Mouse (Mus musculus) neural tube, embryonic 11.5 days (tissue): Measurements from ENCODE around the gene Cdyl. TPM values are rescaled to one million over a fixed set of nuclear protein-coding genes. Genes with fewer than 3 reads are reported as not detected.

Experiments used
- ATAC-seq: fragments of 200-750 bp; cut with Nextera tagmentation; 2 replicates; pipeline ENCODE4 v1.8.0; 2017; ENCODE audit warnings: moderate number of reproducible peaks, mild to moderate bottlenecking, moderate TSS enrichment, moderate library complexity; ENCODE audit not compliant: insufficient read depth, low FRiP score, low TSS enrichment
- DNase-seq: peaks from one replicate; pipeline ENCODE4 v3.0.0-alpha.2; 2015; ENCODE audit warnings: low spot score
- H3K27ac ChIP-seq: fragments of 300-500 bp; sonication (generic); 2 replicates; pipeline ENCODE4 v1.5.1; 2014; ENCODE audit warnings: low read depth, mild to moderate bottlenecking, low read length
- H3K27me3 ChIP-seq: fragments of 300-500 bp; sonication (generic); 2 replicates; pipeline ENCODE4 v1.6.1; 2014; ENCODE audit warnings: mild to moderate bottlenecking, low read length, mixed read lengths; ENCODE audit not compliant: control insufficient read depth, insufficient read depth
- H3K36me3 ChIP-seq: fragments of 300-500 bp; sonication (generic); 2 replicates; pipeline ENCODE4 v1.6.1; 2014; ENCODE audit warnings: mild to moderate bottlenecking, low read length, moderate library complexity, mixed read lengths; ENCODE audit not compliant: control insufficient read depth, insufficient read depth
- H3K4me1 ChIP-seq: fragments of 300-500 bp; sonication (generic); 2 replicates; pipeline ENCODE4 v1.6.1; 2014; ENCODE audit warnings: low read length, mixed read lengths; ENCODE audit not compliant: control insufficient read depth, insufficient read depth
- H3K4me2 ChIP-seq: fragments of 300-500 bp; sonication (generic); 2 replicates; pipeline ENCODE4 v1.6.1; 2014; ENCODE audit warnings: low read depth, mild to moderate bottlenecking, moderate library complexity
- H3K4me3 ChIP-seq: fragments of 300-500 bp; sonication (generic); 2 replicates; pipeline ENCODE4 v1.5.1; 2014; ENCODE audit warnings: low read depth, low read length
- H3K9ac ChIP-seq: fragments of 300-500 bp; sonication (generic); 2 replicates; pipeline ENCODE4 v1.6.1; 2014; ENCODE audit warnings: mild to moderate bottlenecking, low read length
- H3K9me3 ChIP-seq: fragments of 300-500 bp; sonication (generic); 2 replicates; pipeline ENCODE4 v1.6.1; 2016; ENCODE audit warnings: low read length; ENCODE audit not compliant: control insufficient read depth
- WGBS: fragments of 180-500 bp; shearing (Covaris S2); extraction: QIAGEN DNeasy Blood & Tissue Kit; methylation state at CpG from one replicate; pipeline ENCODE4 v1.1.7; 2014; 5-methylcytosine and 5-hydroxymethylcytosine counted together
- polyA plus RNA-seq: library from polyadenylated mRNA; unstranded; fragments of >200 nt; fragmentation: Nextera tagmentation; extraction: Ambion mirVana; gene quantifications from 2 replicates; pipeline ENCODE4 v1.2.1, GENCODE M21; 2014

The Cdyl gene
- polyA plus RNA-seq, 1 experiment from 2014 or later: 15.1 TPM

DNA sequence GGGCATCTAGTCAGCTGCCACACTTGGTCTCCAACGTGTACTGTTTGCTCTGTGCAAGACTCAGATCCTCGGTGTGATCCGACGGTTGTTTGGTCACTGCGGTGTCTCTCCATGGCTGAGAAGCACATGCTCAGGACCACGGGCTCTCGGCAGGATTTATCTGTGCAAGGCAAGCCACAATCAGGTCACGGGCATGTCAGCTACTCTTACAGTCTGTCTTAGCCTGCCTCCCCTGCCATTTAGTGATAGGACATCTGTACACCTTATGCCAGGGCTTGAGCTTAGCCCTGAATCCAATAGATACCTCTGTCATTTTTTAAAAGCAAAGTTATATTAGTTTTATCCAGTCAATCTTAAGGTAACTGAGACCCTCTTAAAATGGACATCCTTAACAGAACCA, 211.0 kb downstream of the Cdyl start:
- DNase-seq (no peak), ATAC-seq (no peak)
- Histone ChIP-seq H3K27me3 (no peaks in the 10 kb centered on the region), H3K9ac (no peak overlapping the region), H3K4me2 (no peak overlapping the region), H3K36me3 (no peaks in the 10 kb centered on the region), H3K9me3 (no peaks in the 10 kb centered on the region), H3K4me1 (no peaks in the 10 kb centered on the region), H3K4me3 (no peak overlapping the region), H3K27ac (no peak overlapping the region)
- WGBS: 91% methylated on average over 8 of the region's 8 CpGs

DNA sequence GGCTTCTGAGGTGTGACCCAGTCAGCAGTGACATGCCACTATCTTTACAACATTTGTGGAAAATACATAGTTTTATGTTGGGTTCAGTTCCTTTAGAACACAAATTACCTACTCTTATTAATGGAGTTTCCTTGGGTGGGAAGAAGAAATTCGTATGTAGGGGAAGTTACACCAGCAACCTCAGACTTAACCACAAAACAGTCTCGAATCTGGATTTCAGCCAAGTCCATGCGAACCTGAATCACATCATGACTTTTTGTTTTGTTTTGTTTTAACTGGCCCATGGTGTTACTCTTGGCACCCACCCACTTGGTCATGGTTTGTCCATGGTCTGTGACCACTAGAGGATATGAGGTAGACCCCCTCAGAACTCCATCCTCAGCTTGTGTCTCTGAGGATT, 211.5 kb downstream of the Cdyl start:
- Histone ChIP-seq H3K27ac (no peak overlapping the region), H3K4me3 (no peak overlapping the region), H3K4me1 (no peaks in the 10 kb centered on the region), H3K9me3 (no peaks in the 10 kb centered on the region), H3K36me3 (no peaks in the 10 kb centered on the region), H3K27me3 (no peaks in the 10 kb centered on the region), H3K9ac (no peak overlapping the region), H3K4me2 (no peak overlapping the region)
- DNase-seq (no peak), ATAC-seq (no peak)
- 95% methylated on average over 3 of the region's 3 CpGs for WGBS

DNA sequence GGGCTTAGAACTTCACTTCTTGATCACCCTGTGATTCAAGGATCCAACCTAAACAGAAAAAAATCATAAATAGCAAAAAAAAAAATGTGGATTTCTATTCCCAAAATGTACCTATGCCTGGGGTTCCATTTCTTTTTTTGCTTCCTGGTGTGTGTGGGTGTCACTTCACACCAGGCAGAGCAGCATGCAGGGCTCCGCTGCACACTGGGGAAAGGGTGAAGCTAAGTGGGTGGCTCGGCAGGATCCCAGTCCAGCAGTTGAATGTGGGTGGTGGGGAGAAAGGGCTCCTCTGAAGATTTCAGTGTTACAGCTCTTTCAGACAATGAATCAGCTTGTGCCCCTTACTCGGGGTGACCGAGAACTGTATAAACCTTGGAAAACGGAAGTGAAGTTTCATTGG, 215.8 kb downstream of the Cdyl start:
- DNase-seq: no peak
- H3K9ac ChIP-seq: no peak overlapping the region
- no peaks in the 10 kb centered on the region for H3K9me3 ChIP-seq
- H3K4me2 ChIP-seq: no peak overlapping the region
- no peaks in the 10 kb centered on the region for H3K36me3 ChIP-seq
- H3K27ac ChIP-seq: no peak overlapping the region
- no peak for ATAC-seq
- H3K4me3 ChIP-seq: no peak overlapping the region
- WGBS: 94% methylated on average over 5 of the region's 5 CpGs
- no peaks in the 10 kb centered on the region for H3K4me1 ChIP-seq
- no peaks in the 10 kb centered on the region for H3K27me3 ChIP-seq

DNA sequence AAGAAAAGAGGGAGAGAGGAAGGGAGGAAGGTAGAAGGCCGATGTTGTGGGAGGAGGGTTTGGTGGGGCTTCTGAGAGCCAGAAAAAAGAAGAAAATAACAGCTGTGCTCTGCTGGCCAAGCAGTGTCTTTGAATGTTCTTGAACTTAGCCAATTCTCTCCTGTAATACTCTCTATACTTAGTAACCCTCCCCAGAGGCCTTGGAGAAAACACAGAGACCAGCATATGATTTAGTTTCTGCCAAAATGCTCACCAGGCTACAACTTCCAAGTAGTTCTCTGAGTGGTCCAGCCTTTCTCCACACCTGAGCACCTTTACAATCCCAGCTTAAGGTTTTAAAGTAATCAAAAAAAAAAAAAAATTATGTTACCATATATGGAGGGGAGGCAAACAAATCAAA, 218.6 kb downstream of the Cdyl start:
- Histone ChIP-seq H3K9me3 (no peaks in the 10 kb centered on the region), H3K27ac (no peak overlapping the region), H3K36me3 (no peaks in the 10 kb centered on the region), H3K27me3 (no peaks in the 10 kb centered on the region), H3K9ac (no peak overlapping the region), H3K4me3 (no peak overlapping the region), H3K4me2 (no peak overlapping the region), H3K4me1 (no peaks in the 10 kb centered on the region)
- WGBS: 72% methylated on average over 1 of the region's 1 CpGs
- no peak for DNase-seq
- no peak for ATAC-seq

DNA sequence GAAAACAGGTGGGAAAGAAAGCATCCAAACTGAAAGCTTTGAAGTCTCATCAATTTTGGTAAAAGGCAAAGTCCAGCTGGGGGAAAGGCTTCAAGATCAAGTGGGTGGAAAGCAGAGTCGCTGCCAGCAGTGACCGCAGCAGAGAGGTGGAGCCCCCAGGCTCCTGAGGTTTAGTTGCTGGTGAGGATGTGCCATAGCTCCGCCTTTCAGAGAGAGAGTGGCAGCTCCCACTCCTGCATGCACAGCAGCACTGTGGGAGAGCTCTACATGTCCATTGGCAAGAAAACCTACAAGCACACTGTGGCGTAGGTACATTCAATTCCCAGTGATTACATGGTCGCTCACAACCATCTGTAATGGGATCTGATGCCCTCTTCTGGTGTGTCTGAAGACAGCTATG, 219.4 kb downstream of the Cdyl start:
- ATAC-seq (no peak), DNase-seq (no peak)
- Histone ChIP-seq H3K27me3 (no peaks in the 10 kb centered on the region), H3K9ac (no peak overlapping the region), H3K27ac (no peak overlapping the region), H3K4me2 (no peak overlapping the region), H3K4me3 (no peak overlapping the region), H3K36me3 (no peaks in the 10 kb centered on the region), H3K4me1 (no peaks in the 10 kb centered on the region), H3K9me3 (no peaks in the 10 kb centered on the region)
- WGBS: 54% methylated on average over 5 of the region's 5 CpGs

DNA sequence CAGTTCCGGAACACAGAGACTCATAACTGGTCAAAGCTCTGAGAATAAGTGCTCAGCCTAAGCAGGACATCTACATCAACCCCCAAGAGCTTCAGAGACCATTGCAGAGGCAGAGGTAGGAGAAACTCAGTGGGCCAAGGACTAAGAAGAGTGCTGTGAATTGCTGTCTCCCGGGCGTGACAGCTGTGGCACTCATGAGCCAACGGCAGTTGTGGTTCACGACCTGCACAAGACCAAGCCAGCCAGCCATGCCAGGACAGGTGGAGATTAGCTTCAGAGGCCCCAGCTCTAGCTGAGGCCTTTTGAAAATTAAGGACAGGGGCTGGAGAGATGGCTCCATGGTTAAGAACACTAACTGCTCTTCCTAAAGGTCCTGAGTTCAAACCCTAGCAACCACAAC, 219.9 kb downstream of the Cdyl start:
- no peak overlapping the region for H3K9ac ChIP-seq
- no peak for ATAC-seq
- H3K27ac ChIP-seq: no peak overlapping the region
- H3K9me3 ChIP-seq: no peaks in the 10 kb centered on the region
- H3K4me3 ChIP-seq: no peak overlapping the region
- H3K36me3 ChIP-seq: no peaks in the 10 kb centered on the region
- no peaks in the 10 kb centered on the region for H3K4me1 ChIP-seq
- 90% methylated on average over 5 of the region's 5 CpGs for WGBS
- H3K4me2 ChIP-seq: no peak overlapping the region
- no peaks in the 10 kb centered on the region for H3K27me3 ChIP-seq
- no peak for DNase-seq

DNA sequence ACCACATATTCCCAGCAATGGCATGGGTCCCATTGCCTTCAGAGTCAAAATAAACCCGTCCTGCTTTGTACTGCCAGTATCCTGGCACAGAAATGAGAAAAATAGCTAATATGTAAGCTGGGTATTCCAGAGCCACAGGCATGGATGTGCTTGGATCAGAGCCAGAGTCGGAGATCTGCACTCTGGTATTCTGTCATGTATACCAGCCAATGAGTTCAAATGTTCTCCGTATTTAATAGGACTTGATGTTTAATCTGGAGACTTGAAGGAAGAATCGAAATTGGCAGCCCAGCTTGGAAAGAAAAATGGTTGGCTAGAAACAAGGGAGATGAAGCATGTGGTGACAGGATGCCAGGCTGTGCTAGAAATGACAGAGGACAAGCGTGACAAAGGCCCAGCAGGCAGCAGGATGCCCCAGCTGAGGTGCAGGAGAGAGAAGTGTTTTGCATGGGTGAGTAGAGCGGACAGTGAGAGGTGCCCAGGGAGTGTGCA, 221.0 kb downstream of the Cdyl start:
- H3K27ac ChIP-seq: no peak overlapping the region
- H3K36me3 ChIP-seq: no peaks in the 10 kb centered on the region
- no peak for DNase-seq
- no peak overlapping the region for H3K4me2 ChIP-seq
- no peaks in the 10 kb centered on the region for H3K27me3 ChIP-seq
- no peak overlapping the region for H3K9ac ChIP-seq
- H3K4me3 ChIP-seq: no peak overlapping the region
- no peaks in the 10 kb centered on the region for H3K4me1 ChIP-seq
- WGBS: 80% methylated on average over 6 of the region's 6 CpGs
- ATAC-seq: no peak
- no peaks in the 10 kb centered on the region for H3K9me3 ChIP-seq

DNA sequence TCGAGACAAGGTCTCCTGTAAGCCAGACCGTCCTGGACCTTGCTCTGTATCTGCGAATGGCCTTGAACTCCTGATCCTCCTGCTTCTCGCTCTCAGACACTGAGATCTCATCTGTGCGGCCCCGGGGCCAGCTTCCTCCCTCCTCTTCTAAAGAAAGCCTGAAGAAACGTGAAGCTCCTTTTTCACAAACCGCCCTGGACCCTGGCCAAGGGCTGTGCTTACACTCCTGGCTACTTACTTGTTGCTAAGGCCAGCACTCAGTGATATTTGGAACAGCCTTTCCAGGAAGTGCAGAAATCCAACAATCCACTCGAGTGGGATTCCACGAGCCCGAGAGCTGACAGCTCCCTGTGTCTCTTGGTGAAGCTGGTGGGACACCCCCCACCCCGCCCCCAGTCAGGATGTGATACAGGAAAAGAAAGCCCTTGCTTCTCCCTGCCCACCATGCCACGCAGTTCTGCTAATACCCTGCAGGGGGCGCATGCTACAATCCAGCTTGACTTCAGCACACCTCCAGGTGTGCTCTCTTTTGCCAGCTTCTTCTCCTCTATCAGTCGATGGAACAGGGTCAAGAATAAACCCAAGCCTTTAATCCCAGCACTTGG, 226.6 kb downstream of the Cdyl start:
- Histone ChIP-seq H3K27ac (no peak overlapping the region), H3K4me2 (no peak overlapping the region), H3K36me3 (no peaks in the 10 kb centered on the region), H3K9ac (no peak overlapping the region), H3K4me3 (no peak overlapping the region), H3K27me3 (no peaks in the 10 kb centered on the region), H3K9me3 (no peaks in the 10 kb centered on the region), H3K4me1 (no peaks in the 10 kb centered on the region)
- DNase-seq: peak; percentile 39
- WGBS: 43% methylated on average over 15 of the region's 15 CpGs
- ATAC-seq: no peak

DNA sequence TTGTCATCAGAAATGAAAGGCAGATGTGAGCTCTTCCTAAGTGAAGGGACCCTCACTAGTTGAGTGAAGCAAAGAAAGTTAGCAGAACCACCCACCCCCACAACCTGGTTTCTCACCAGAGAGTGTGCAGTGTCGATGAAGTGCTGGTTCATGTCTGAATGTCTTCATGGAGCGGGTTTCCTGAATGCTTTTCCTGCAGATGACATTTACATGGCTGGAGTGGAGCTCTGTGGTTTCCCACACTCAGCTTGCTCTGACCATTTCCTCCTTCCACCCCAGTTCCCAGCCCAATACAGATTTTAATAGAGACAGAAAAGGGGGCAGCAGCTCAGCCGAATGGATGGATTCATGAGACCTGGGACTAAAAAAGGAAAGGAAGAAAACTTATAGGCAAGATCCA, 233.2 kb downstream of the Cdyl start:
- no peak for ATAC-seq
- 79% methylated on average over 3 of the region's 3 CpGs for WGBS

More for the DNA sequence above, 233.2 kb downstream of the Cdyl start:
- no peaks in the 10 kb centered on the region for H3K27me3 ChIP-seq
- no peak overlapping the region for H3K9ac ChIP-seq
- no peak overlapping the region for H3K4me3 ChIP-seq
- no peak for DNase-seq
- no peaks in the 10 kb centered on the region; the same call in 1 of the 2 replicates for H3K36me3 ChIP-seq
- H3K27ac ChIP-seq: no peak overlapping the region
- H3K4me1 ChIP-seq: no peaks in the 10 kb centered on the region
- H3K9me3 ChIP-seq: no peaks in the 10 kb centered on the region
- H3K4me2 ChIP-seq: no peak overlapping the region
